Mouse (Mus musculus): Measurements from ENCODE around the gene C1s1. TPM values are rescaled to one million over a fixed set of nuclear protein-coding genes. Genes with fewer than 3 reads are reported as not detected.
"Not testable (repeated sequence)": the region's sequence is repeated elsewhere in the genome, so short reads cannot be mapped to it uniquely, and the experiment has no call there.

Gene C1s1
- total RNA-seq (2017) = not detected in 2 replicates

- peak; percentile 75 for ATAC-seq (replicated peaks; ENCODE audit: low read depth, poor library complexity, severe bottlenecking)
These were observed at the start of gene C1s1 for GRCm38 (mm10) chr6:124542284-124542683. TSS of gene C1s1 (minus strand) at chr6:124542359.

- no peak for ATAC-seq (replicated peaks; ENCODE audit: low read depth, poor library complexity, severe bottlenecking)
These were observed 46.6 kb upstream of the C1s1 start for GRCm38 (mm10) chr6:124588771-124589170.

- no peak for ATAC-seq (replicated peaks; ENCODE audit: low read depth, poor library complexity, severe bottlenecking)
These were observed 44.1 kb upstream of the C1s1 start for GRCm38 (mm10) chr6:124586266-124586665.

GRCm38 (mm10) chr6:124585761-124586160 is 43.6 kb upstream of the C1s1 start:
- ATAC-seq (replicated peaks; ENCODE audit: low read depth, poor library complexity, severe bottlenecking) = no peak

- ATAC-seq (replicated peaks; ENCODE audit: low read depth, poor library complexity, severe bottlenecking) = no peak
These were observed 42.8 kb upstream of the C1s1 start for GRCm38 (mm10) chr6:124584935-124585334.

GRCm38 (mm10) chr6:124582231-124582630 is 40.1 kb upstream of the C1s1 start:
- no peak for ATAC-seq (replicated peaks; ENCODE audit: low read depth, poor library complexity, severe bottlenecking)

GRCm38 (mm10) chr6:124580155-124580554 is 38.0 kb upstream of the C1s1 start:
- peak; percentile 72 for ATAC-seq (replicated peaks; ENCODE audit: low read depth, poor library complexity, severe bottlenecking)

GRCm38 (mm10) chr6:124575155-124575678 is 33.1 kb upstream of the C1s1 start:
- not testable (repeated sequence) for ATAC-seq (replicated peaks; ENCODE audit: low read depth, poor library complexity, severe bottlenecking)

- ATAC-seq (replicated peaks; ENCODE audit: low read depth, poor library complexity, severe bottlenecking) = peak; percentile 70
These were observed 27.9 kb upstream of the C1s1 start, which contains the start of gene C1rb for GRCm38 (mm10) chr6:124570026-124570425. TSS of gene C1rb (plus strand) at chr6:124570294.

- ATAC-seq (replicated peaks; ENCODE audit: low read depth, poor library complexity, severe bottlenecking) = not testable (repeated sequence)
These were observed 19.5 kb upstream of the C1s1 start for GRCm38 (mm10) chr6:124561611-124562010.

- not testable (repeated sequence) for ATAC-seq (replicated peaks; ENCODE audit: low read depth, poor library complexity, severe bottlenecking)
These were observed 19.0 kb upstream of the C1s1 start for GRCm38 (mm10) chr6:124561156-124561555.

GRCm38 (mm10) chr6:124555956-124556355 is 13.8 kb upstream of the C1s1 start:
- not testable (repeated sequence) for ATAC-seq (replicated peaks; ENCODE audit: low read depth, poor library complexity, severe bottlenecking)

- no peak for ATAC-seq (replicated peaks; ENCODE audit: low read depth, poor library complexity, severe bottlenecking)
These were observed 10.6 kb upstream of the C1s1 start for GRCm38 (mm10) chr6:124552766-124553165.

GRCm38 (mm10) chr6:124549023-124549550 is 6.9 kb upstream of the C1s1 start:
- no peak for ATAC-seq (replicated peaks; ENCODE audit: low read depth, poor library complexity, severe bottlenecking)

- ATAC-seq (replicated peaks; ENCODE audit: low read depth, poor library complexity, severe bottlenecking) = not testable (repeated sequence)
These were observed 5.8 kb upstream of the C1s1 start for GRCm38 (mm10) chr6:124547979-124548378.

- no peak for ATAC-seq (replicated peaks; ENCODE audit: low read depth, poor library complexity, severe bottlenecking)
These were observed 3.3 kb upstream of the C1s1 start for GRCm38 (mm10) chr6:124545425-124545824.

- no peak for ATAC-seq (replicated peaks; ENCODE audit: low read depth, poor library complexity, severe bottlenecking)
These were observed 2.3 kb upstream of the C1s1 start for GRCm38 (mm10) chr6:124544466-124544865.

- not testable (repeated sequence) for ATAC-seq (replicated peaks; ENCODE audit: low read depth, poor library complexity, severe bottlenecking)
These were observed 983 bp downstream of the C1s1 start for GRCm38 (mm10) chr6:124541176-124541575.

- peak; percentile 47 for ATAC-seq (replicated peaks; ENCODE audit: low read depth, poor library complexity, severe bottlenecking)
These were observed 5.9 kb downstream of the C1s1 start for GRCm38 (mm10) chr6:124536125-124536829.

- ATAC-seq (replicated peaks; ENCODE audit: low read depth, poor library complexity, severe bottlenecking) = no peak
These were observed 11.1 kb downstream of the C1s1 start for GRCm38 (mm10) chr6:124531077-124531476.

GRCm38 (mm10) chr6:124527881-124528280 is 14.3 kb downstream of the C1s1 start:
- no peak for ATAC-seq (replicated peaks; ENCODE audit: low read depth, poor library complexity, severe bottlenecking)

Data from common myeloid progenitor, adult 5-6 weeks (primary cell).